Mouse (Mus musculus) brain, adult 10 weeks (tissue): Measurements from ENCODE around the gene Mageb4. TPM values are rescaled to one million over a fixed set of nuclear protein-coding genes. Genes with fewer than 3 reads are reported as not detected.

Source experiments
- polyA plus RNA-seq: library from polyadenylated mRNA; stranded (reverse); fragments of 350-450 nt; fragmentation: Illumina TruSeq; extraction: RNeasy Lipid Tissue Mini Kit (QIAGEN cat#74804); gene quantifications from one replicate; pipeline ENCODE4 v1.2.3, GENCODE M21; 2015; ENCODE audit warnings: low read depth, low replicate concordance

The Mageb4 gene
- not detected for polyA plus RNA-seq

DNA sequence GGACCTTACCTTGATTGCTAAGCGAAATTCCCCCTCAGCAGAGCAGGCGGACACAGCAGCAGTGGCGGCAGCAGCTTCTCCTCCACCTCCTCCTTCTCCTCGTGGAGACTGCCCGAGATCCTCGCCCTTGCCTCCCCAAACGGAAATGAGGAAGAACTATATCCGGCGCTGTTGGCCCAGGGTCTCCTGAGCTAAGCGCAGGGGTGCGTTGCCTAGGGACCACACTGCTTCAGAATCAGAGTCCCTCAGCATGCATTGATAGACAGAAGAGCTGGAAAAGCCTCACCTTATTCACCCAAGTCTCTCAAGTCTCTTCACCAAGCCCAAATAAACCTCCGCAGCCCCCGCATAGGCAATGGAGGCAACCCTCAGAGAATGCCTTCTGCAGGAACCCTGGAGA, at the start of gene Mageb4:
Mageb4 (minus strand) TSS at position 101 of the 400 bp plus-strand sequence.

Other genes with a start within 250 kb of the Mageb4 start
- gene Nr0b1, start 113.3 kb downstream of the Mageb4 start, polyA plus RNA-seq = not detected